Mouse (Mus musculus): ENCODE measurements at regions not wholly inside any gene's neighbourhood (a gene's known extent, or its start where the extent isn't known, plus 50 kb on each side); places are given as distances from the start of the nearest gene placed in this dataset.

DNA sequence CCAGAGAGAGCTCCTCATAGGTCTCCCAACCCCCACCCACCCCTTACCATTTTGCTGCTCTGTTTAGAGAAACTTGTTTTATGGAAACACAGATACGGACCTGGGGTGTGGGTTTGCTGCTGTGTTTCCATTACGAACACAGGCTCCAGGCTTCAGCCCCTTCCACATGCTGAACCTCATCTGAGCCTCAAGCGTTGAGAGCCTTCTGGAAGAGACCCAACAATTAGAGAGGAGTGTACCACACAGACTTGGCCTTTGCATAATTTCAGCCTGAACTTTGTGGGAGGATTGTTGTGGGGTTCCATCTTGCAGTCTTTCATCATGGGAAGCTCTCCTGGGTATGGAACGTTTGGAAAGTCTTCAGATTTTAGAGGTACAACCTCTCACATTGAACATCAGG lies 111.3 kb upstream of the Lyplal1 start:
- Histone ChIP-seq H3K9ac (ENCODE audit: control insufficient read depth, low read depth, low read length, poor library complexity, severe bottlenecking) (no peak overlapping the region), H3K9me3 (replicated peaks; ENCODE audit: insufficient read depth, low read length) (no peaks in the 10 kb centered on the region), H3K4me3 (ENCODE audit: control insufficient read depth in 1 of 2, insufficient read depth in 1 of 2, low read depth in 2 of 2, low read length in 2 of 2) (no peak overlapping the region), H3K79me2 (ENCODE audit: control insufficient read depth, insufficient read depth, low read length, poor library complexity) (no peaks in the 10 kb centered on the region), H3K36me3 (ENCODE audit: control insufficient read depth in 1 of 2, insufficient read depth in 2 of 2, low read length in 2 of 2) (no peaks in the 10 kb centered on the region), H3K27me3 (ENCODE audit: control insufficient read depth in 1 of 2, insufficient read depth in 2 of 2, low read length in 2 of 2) (no peaks in the 10 kb centered on the region; a peak in 1 of 4 replicates), H3K27ac (ENCODE audit: control insufficient read depth, low read depth, low read length) (no peak overlapping the region), H3K4me1 (ENCODE audit: control insufficient read depth in 1 of 2, insufficient read depth in 2 of 2, low read length in 2 of 2) (no peaks in the 10 kb centered on the region)
- TF ChIP-seq ELF1 (IDR thresholded peaks at IDR 0.05; ENCODE audit: low read depth, low read length) (no peak), ETS1 (IDR thresholded peaks at IDR 0.05; ENCODE audit: low read depth, low read length) (no peak), CHD1 (IDR thresholded peaks at IDR 0.05; ENCODE audit: low read depth, low read length) (no peak), CHD2 (IDR thresholded peaks at IDR 0.05; ENCODE audit: low read length) (no peak)
- no peak for DNase-seq (ENCODE audit: low read depth, low spot score)

DNA sequence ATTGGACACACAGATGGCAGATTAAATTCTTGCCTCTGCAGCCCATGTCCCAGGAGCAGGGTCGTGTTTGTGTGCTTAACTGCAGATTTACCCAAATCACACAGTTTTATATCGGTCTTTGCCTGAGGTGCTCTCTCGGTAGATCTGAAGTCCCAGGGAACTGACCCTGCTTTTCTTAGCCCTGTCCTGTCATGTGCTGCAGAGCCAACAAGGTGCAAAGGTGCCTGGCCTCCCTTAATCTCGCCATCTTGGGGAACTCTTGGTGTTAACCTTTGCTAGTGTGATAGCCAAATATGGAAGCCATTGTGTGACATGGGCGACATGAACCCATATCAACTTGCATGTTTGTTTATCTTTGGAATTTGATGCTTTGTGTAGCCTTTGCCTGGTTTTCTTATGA lies 107.1 kb upstream of the Lyplal1 start:
- no peak for TF ChIP-seq GATA1 (IDR thresholded peaks at IDR 0.05; ENCODE audit: low read depth, low read length)
- no peak for TF ChIP-seq MYC (IDR thresholded peaks at IDR 0.05; ENCODE audit: low read depth, low read length)
- TF ChIP-seq KAT2A (conservative IDR thresholded peaks at IDR 0.05; ENCODE audit: low read depth, low read length) = no peak
- no peak for TF ChIP-seq ZMIZ1 (IDR thresholded peaks at IDR 0.05; ENCODE audit: low read depth, low read length)
- TF ChIP-seq CTCF (IDR thresholded peaks at IDR 0.05 in 2 of 3, conservative IDR thresholded peaks at IDR 0.05 in 1 of 3; ENCODE audit: control insufficient read depth in 1 of 3, insufficient read depth in 1 of 3, low read depth in 2 of 3, low read length in 3 of 3, poor library complexity in 1 of 3, severe bottlenecking in 1 of 3) = no peak
- TF ChIP-seq ZC3H11A (IDR thresholded peaks at IDR 0.05; ENCODE audit: low read depth, low read length) = no peak
- no peak for TF ChIP-seq MAZ (IDR thresholded peaks at IDR 0.05; ENCODE audit: low read depth, low read length)
- no peak for TF ChIP-seq RAD21 (IDR thresholded peaks at IDR 0.05; ENCODE audit: low read depth, low read length)
- TF ChIP-seq MXI1 (IDR thresholded peaks at IDR 0.05; ENCODE audit: low read depth, low read length) = no peak
- no peak for TF ChIP-seq POLR2AphosphoS2 (IDR thresholded peaks at IDR 0.05; ENCODE audit: low read length)
- no peak for TF ChIP-seq ZKSCAN1 (IDR thresholded peaks at IDR 0.05; ENCODE audit: low read depth, low read length)
- no peak for TF ChIP-seq MAFK (IDR thresholded peaks at IDR 0.05; ENCODE audit: borderline replicate concordance, low read depth, low read length)
- TF ChIP-seq SIN3A (IDR thresholded peaks at IDR 0.05; ENCODE audit: low read length) = no peak
- TF ChIP-seq SMC3 (IDR thresholded peaks at IDR 0.05; ENCODE audit: low read depth, low read length) = no peak
- no peak for TF ChIP-seq TAL1 (IDR thresholded peaks at IDR 0.05; ENCODE audit: low read length)
- no peak for TF ChIP-seq ETS1 (IDR thresholded peaks at IDR 0.05; ENCODE audit: low read depth, low read length)
- Histone ChIP-seq H3K9me3 (replicated peaks; ENCODE audit: insufficient read depth, low read length) (no peaks in the 10 kb centered on the region), H3K36me3 (ENCODE audit: control insufficient read depth in 1 of 2, insufficient read depth in 2 of 2, low read length in 2 of 2) (no peaks in the 10 kb centered on the region), H3K27me3 (ENCODE audit: control insufficient read depth in 1 of 2, insufficient read depth in 2 of 2, low read length in 2 of 2) (no peaks in the 10 kb centered on the region), H3K4me3 (ENCODE audit: control insufficient read depth in 1 of 2, insufficient read depth in 1 of 2, low read depth in 2 of 2, low read length in 2 of 2) (no peak overlapping the region), H3K9ac (ENCODE audit: control insufficient read depth, low read depth, low read length, poor library complexity, severe bottlenecking) (no peak overlapping the region), H3K4me1 (ENCODE audit: control insufficient read depth in 1 of 2, insufficient read depth in 2 of 2, low read length in 2 of 2) (no peaks in the 10 kb centered on the region), H3K79me2 (ENCODE audit: control insufficient read depth, insufficient read depth, low read length, poor library complexity) (no peaks in the 10 kb centered on the region), H3K27ac (ENCODE audit: control insufficient read depth, low read depth, low read length) (no peak overlapping the region)
- no peak for DNase-seq (ENCODE audit: low read depth, low spot score)

All from MEL (cell line).